Mouse (Mus musculus) layer of hippocampus, adult 8-10 months (tissue): ENCODE data around the gene C3ar1. TPM values are rescaled to one million over a fixed set of nuclear protein-coding genes. Genes with fewer than 3 reads are reported as not detected.

Experiments
- DNase-seq, 2 experiments: peaks; one replicate each; pipeline ENCODE4 v3.0.0; 2022; ENCODE audit warnings: low spot score in 2 of 2
- microRNA-seq, 2 experiments: library from miRNA; unstranded; fragments of <30 nt; microRNA quantifications; one replicate each; pipeline ENCODE4 v1.2.0; 2022
- total RNA-seq, 4 experiments: library from RNA; stranded (reverse); gene quantifications; 2 replicates each; pipeline ENCODE4 v1.2.4; 2022

Gene C3ar1
- total RNA-seq, 4 experiments from 2014 or later = 0.66 to 11.6 (median 4.5) TPM

DNA sequence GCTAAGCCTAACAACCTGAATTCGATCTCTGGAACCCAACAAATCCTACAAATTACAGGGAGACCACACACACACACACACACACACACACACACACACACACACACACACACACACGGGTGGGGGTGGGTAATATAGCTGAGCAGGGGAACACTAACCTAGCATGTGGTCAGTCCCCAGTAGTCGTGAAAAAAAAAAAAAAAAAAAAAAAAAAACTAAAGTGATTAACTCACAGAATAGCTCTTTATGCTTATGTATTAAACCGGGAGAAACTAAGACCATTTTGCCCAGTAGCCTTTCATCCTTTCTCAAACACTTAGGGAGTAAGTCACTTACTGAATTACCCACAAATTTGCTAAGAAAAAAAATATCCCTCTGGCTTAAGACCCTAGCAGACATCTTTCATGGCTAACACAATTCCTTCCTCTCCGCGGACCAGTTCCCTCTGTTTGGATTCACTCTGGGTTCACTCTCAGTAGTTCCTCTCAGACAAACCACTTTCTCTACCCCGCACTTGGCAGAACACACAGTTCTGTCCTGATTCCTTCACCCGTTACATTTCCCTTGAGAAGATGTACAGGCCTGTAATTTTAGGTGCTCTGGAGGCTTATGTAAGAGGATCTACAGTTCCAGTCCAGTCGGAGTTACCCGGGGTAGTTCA, 55.2 kb downstream of the C3ar1 start:
- DNase-seq = peak in 1 of 2 experiments; percentile 57

Small RNAs within 50 kb of the gene (microRNA-seq; reads per million reads assigned to microRNA genes)
- gene Mir7231 = 0.25 to 1.6 reads per million in 2 experiments

Other genes with a start within 250 kb of the C3ar1 start
- gene Gdf3, start 246.1 kb downstream of the C3ar1 start, total RNA-seq = not detected
- gene Dppa3, start 229.8 kb downstream of the C3ar1 start, total RNA-seq = not detected
- gene Nanog, start 148.7 kb downstream of the C3ar1 start, total RNA-seq = under 1 TPM in 1 of 4 experiments, not detected in 3; 0.18 TPM
- gene Slc2a3, start 54.5 kb downstream of the C3ar1 start, total RNA-seq = 100 to 1,000 TPM in 2 of 4 experiments, 10 to 100 TPM in 2; 89.0 to 124 (median 100) TPM
- 10 to 100 TPM; 26.8 to 29.2 (median 27.8) TPM for gene Foxj2, start 36.2 kb downstream of the C3ar1 start, total RNA-seq
- 100 to 1,000 TPM; 186 to 214 (median 206) TPM for gene Necap1, start 18.3 kb upstream of the C3ar1 start, total RNA-seq
- gene Clec4a1, start 65.7 kb upstream of the C3ar1 start, total RNA-seq = under 1 TPM in 3 of 4 experiments, not detected in 1; 0.27 to 0.49 (median 0.27) TPM
- gene Clec4a3, start 96.4 kb upstream of the C3ar1 start, total RNA-seq = 1 to 10 TPM in 1 of 4 experiments, under 1 TPM in 3; 0.73 to 1.1 (median 0.95) TPM
- gene Clec4a4, start 134.2 kb upstream of the C3ar1 start, total RNA-seq = not detected
- not detected for gene Clec4b1, start 193.8 kb upstream of the C3ar1 start, total RNA-seq